Mouse (Mus musculus): ENCODE measurements around the gene Gramd1a. TPM values are rescaled to one million over a fixed set of nuclear protein-coding genes. Genes with fewer than 3 reads are reported as not detected.
A peak's percentile ranks its signal among the peaks of the same experiment; 100 is the strongest.

The Gramd1a gene
- total and polyA plus RNA-seq, 3 experiments: 19.2 to 56.7 (median 52.7) TPM

- TF ChIP-seq GATA2 (IDR thresholded peaks at IDR 0.05; ENCODE audit: borderline replicate concordance, low read depth, low read length): no peak
- TF ChIP-seq CTCF (IDR thresholded peaks at IDR 0.05; ENCODE audit: low read depth, low read length): no peak
- no peak for DNase-seq (ENCODE audit: low spot score)
Measured at GRCm38 (mm10) chr7:31153536-31154320, 2.0 kb downstream of the Gramd1a start.

DNA sequence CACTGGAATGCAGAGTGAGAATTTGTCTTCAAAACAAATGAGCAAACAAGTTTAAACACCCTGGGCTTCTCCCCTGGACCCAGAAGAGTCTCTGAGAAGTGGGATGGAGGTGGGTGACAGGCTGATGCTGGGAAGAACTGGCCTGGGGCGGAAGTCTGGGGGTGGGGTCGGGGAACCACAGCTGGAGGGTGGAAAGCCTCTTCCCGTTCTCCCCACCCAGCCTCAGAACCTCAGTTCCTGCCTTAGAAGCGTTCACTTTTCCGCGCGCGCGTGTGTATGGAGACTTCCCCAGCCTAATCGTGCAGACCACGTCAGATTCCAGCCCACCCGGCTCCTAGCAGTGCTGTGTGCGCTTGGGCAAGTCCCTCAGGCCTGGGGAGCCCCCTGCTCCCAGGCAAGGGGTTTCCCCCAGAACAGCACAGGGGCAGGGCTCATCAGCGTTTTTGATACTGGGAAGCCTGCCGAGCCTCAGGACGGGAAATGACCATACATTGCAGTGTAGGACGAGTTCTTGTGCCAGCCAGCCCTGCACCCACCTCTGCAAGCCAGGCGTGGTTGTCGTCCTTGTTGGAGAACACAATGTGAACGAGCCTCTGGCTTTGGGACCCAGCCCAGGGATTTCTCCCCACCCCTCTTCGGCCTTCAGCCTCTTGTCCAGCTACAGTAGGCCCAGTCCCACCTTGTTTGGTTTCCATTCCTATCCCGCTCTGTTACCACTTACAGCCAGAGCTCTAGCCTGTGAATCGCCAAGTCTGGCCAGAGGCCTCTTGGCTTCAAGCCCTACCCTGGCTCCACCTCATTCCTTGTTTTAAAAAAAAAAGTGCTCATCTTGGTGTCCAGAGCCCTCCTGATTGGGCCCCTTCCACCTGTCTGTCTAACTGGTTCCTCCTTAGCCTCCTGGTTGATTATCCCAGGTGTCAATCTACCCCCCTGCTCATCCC, 4.1 kb downstream of the Gramd1a start:
- Histone ChIP-seq H3K27me3 (ENCODE audit: insufficient read depth, low read length) (no peaks in the 10 kb centered on the region), H3K9me3 (replicated peaks) (peaks cover 44% of the 10 kb centered on the region), H3K36me3 (replicated peaks) (peaks cover 13% of the 10 kb centered on the region), H3K4me3 (ENCODE audit: low read depth, low read length) (peak overlapping the region; percentile 79), H3K4me1 (ENCODE audit: insufficient read depth, low read depth, low read length) (peaks cover 62% of the 10 kb centered on the region)
- ATAC-seq (ENCODE audit: extremely low read depth, insufficient number of reproducible peaks, low FRiP score, poor library complexity, severe bottlenecking) (no peak), DNase-seq (ENCODE audit: low spot score) (peak; percentile 36)
- TF ChIP-seq TAL1 (conservative IDR thresholded peaks at IDR 0.05; ENCODE audit: low read depth, low read length) (no peak), GATA2 (IDR thresholded peaks at IDR 0.05; ENCODE audit: borderline replicate concordance, low read depth, low read length) (no peak), GATA1 (IDR thresholded peaks at IDR 0.05; ENCODE audit: borderline replicate concordance, low read length) (no peak), POLR2AphosphoS5 (IDR thresholded peaks at IDR 0.05; ENCODE audit: insufficient replicate concordance, low read depth, low read length) (no peak), CTCF (IDR thresholded peaks at IDR 0.05; ENCODE audit: low read depth, low read length) (no peak)

More at GRCm38 (mm10) chr7:31153536-31154320, 2.0 kb downstream of the Gramd1a start:
- peaks cover 51% of the 10 kb centered on the region for H3K4me1 ChIP-seq (ENCODE audit: insufficient read depth, low read depth, low read length)
- H3K4me3 ChIP-seq (ENCODE audit: low read depth, low read length): no peak overlapping the region
- peaks cover 35% of the 10 kb centered on the region for H3K9me3 ChIP-seq (replicated peaks)
- ATAC-seq (ENCODE audit: extremely low read depth, insufficient number of reproducible peaks, low FRiP score, poor library complexity, severe bottlenecking): no peak
- H3K27me3 ChIP-seq (ENCODE audit: insufficient read depth, low read length): no peaks in the 10 kb centered on the region
- H3K36me3 ChIP-seq (replicated peaks): peaks cover 2% of the 10 kb centered on the region

- peaks cover 38% of the 10 kb centered on the region for H3K9me3 ChIP-seq (replicated peaks)
- ATAC-seq (ENCODE audit: extremely low read depth, insufficient number of reproducible peaks, low FRiP score, poor library complexity, severe bottlenecking): peak; percentile 24
Measured at GRCm38 (mm10) chr7:31150566-31151300, 5.0 kb downstream of the Gramd1a start.

DNA sequence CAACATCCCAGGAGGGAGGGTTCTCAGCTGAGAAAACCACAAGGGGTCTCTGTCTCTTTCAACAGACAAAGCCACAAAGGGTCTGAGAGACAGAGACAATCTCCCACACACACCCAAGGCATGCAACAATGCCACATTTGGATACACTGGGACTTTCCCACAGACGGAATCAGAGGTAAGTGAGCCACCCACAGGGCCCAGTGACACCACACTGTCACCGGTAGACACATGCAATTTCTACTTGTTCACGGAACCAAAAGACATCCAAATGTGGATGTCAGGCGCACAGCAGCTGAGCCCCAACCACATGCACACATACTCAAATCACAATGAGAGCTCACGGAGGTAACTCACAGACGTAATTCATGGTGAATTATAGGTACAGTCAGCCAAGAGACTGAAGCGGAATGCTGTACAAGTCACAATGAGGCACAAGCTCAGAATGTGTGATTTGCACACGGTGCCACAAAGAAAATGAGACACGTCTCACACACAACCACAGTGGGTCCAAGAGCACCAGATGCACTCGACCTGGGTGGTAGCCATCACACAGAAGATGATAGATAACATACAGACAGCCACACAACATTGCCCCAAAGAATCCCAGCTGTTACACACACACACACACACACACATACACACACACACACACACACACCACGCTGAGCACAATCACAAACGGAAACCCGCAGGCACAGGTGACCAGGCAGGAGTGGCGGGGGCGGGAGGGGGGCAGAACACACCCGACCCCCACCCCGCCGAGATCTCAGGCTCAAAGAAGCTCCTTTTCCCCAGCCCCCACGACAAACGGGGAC, 5.7 kb downstream of the Gramd1a start:
- TF ChIP-seq POLR2AphosphoS5 (IDR thresholded peaks at IDR 0.05; ENCODE audit: insufficient replicate concordance, low read depth, low read length) (no peak), GATA2 (IDR thresholded peaks at IDR 0.05; ENCODE audit: borderline replicate concordance, low read depth, low read length) (no peak), TAL1 (conservative IDR thresholded peaks at IDR 0.05; ENCODE audit: low read depth, low read length) (no peak), CTCF (IDR thresholded peaks at IDR 0.05; ENCODE audit: low read depth, low read length) (no peak), GATA1 (IDR thresholded peaks at IDR 0.05; ENCODE audit: borderline replicate concordance, low read length) (no peak)
- H3K36me3 ChIP-seq (replicated peaks): peaks cover 29% of the 10 kb centered on the region
- no peaks in the 10 kb centered on the region for H3K27me3 ChIP-seq (ENCODE audit: insufficient read depth, low read length)
- peaks cover 47% of the 10 kb centered on the region for H3K4me1 ChIP-seq (ENCODE audit: insufficient read depth, low read depth, low read length)
- H3K9me3 ChIP-seq (replicated peaks): peaks cover 41% of the 10 kb centered on the region
- DNase-seq (ENCODE audit: low spot score) (no peak), ATAC-seq (ENCODE audit: extremely low read depth, insufficient number of reproducible peaks, low FRiP score, poor library complexity, severe bottlenecking) (no peak)
- H3K4me3 ChIP-seq (ENCODE audit: low read depth, low read length): peak overlapping the region; percentile 79

More at GRCm38 (mm10) chr7:31150566-31151300, 5.0 kb downstream of the Gramd1a start:
- DNase-seq (ENCODE audit: low spot score): peak; percentile 42
- no peak for TF ChIP-seq GATA1 (IDR thresholded peaks at IDR 0.05; ENCODE audit: borderline replicate concordance, low read length)
- TF ChIP-seq GATA2 (IDR thresholded peaks at IDR 0.05; ENCODE audit: borderline replicate concordance, low read depth, low read length): no peak
- no peak for TF ChIP-seq TAL1 (conservative IDR thresholded peaks at IDR 0.05; ENCODE audit: low read depth, low read length)
- no peak for TF ChIP-seq POLR2AphosphoS5 (IDR thresholded peaks at IDR 0.05; ENCODE audit: insufficient replicate concordance, low read depth, low read length)
- TF ChIP-seq CTCF (IDR thresholded peaks at IDR 0.05; ENCODE audit: low read depth, low read length): no peak
- Histone ChIP-seq H3K4me1 (ENCODE audit: insufficient read depth, low read depth, low read length) (peaks cover 55% of the 10 kb centered on the region), H3K4me3 (ENCODE audit: low read depth, low read length) (peak overlapping the region; percentile 79), H3K36me3 (replicated peaks) (peaks cover 21% of the 10 kb centered on the region), H3K27me3 (ENCODE audit: insufficient read depth, low read length) (no peaks in the 10 kb centered on the region)

GRCm38 (mm10) chr7:31149271-31149670, 6.4 kb downstream of the Gramd1a start:
- DNase-seq (ENCODE audit: low spot score) (no peak), ATAC-seq (ENCODE audit: extremely low read depth, insufficient number of reproducible peaks, low FRiP score, poor library complexity, severe bottlenecking) (no peak)
- H3K27me3 ChIP-seq (ENCODE audit: insufficient read depth, low read length): no peaks in the 10 kb centered on the region
- H3K4me1 ChIP-seq (ENCODE audit: insufficient read depth, low read depth, low read length): peaks cover 44% of the 10 kb centered on the region
- H3K4me3 ChIP-seq (ENCODE audit: low read depth, low read length): peak overlapping the region; percentile 79; the same call in 1 of the 2 replicates
- H3K9me3 ChIP-seq (replicated peaks): peaks cover 42% of the 10 kb centered on the region
- peaks cover 32% of the 10 kb centered on the region for H3K36me3 ChIP-seq (replicated peaks)
- no peak for TF ChIP-seq POLR2AphosphoS5 (IDR thresholded peaks at IDR 0.05; ENCODE audit: insufficient replicate concordance, low read depth, low read length)
- no peak for TF ChIP-seq GATA1 (IDR thresholded peaks at IDR 0.05; ENCODE audit: borderline replicate concordance, low read length)
- TF ChIP-seq CTCF (IDR thresholded peaks at IDR 0.05; ENCODE audit: low read depth, low read length): no peak
- TF ChIP-seq TAL1 (conservative IDR thresholded peaks at IDR 0.05; ENCODE audit: low read depth, low read length): no peak
- TF ChIP-seq GATA2 (IDR thresholded peaks at IDR 0.05; ENCODE audit: borderline replicate concordance, low read depth, low read length): no peak

Measured in G1E (cell line).